Mouse (Mus musculus) olfactory bulb, adult 2 months (tissue): ENCODE measurements around the gene Ifna4. TPM values are rescaled to one million over a fixed set of nuclear protein-coding genes. Genes with fewer than 3 reads are reported as not detected.

Experiments used
- H3K27ac ChIP-seq: fragments of 200-500 bp; 2 replicates; pipeline ENCODE4 v1.5.1; 2012; ENCODE audit warnings: low read depth, low read length; ENCODE audit not compliant: insufficient read depth
- H3K4me1 ChIP-seq: fragments of 200-500 bp; 2 replicates; pipeline ENCODE4 v1.6.1; 2012; ENCODE audit warnings: low read length; ENCODE audit not compliant: control insufficient read depth, insufficient read depth
- H3K4me3 ChIP-seq: fragments of 200-500 bp; 2 replicates; pipeline ENCODE4 v1.5.1; 2012; ENCODE audit warnings: mild to moderate bottlenecking, low read depth, low read length, moderate library complexity; ENCODE audit not compliant: insufficient read depth
- CTCF ChIP-seq: fragments of 200-500 bp; IDR thresholded peaks from 2 replicates; pipeline ENCODE4 v1.5.1; 2012; ENCODE audit warnings: low read depth, mild to moderate bottlenecking, low read length, moderate library complexity; ENCODE audit not compliant: insufficient read depth
- POLR2A ChIP-seq: fragments of 200-500 bp; IDR thresholded peaks from 2 replicates; pipeline ENCODE4 v1.6.1; 2012; ENCODE audit warnings: mild to moderate bottlenecking, low read depth, low read length, moderate library complexity; ENCODE audit not compliant: insufficient read depth
- whole genome bisulfite sequencing: fragments of 180-500 bp; shearing (Covaris S2); methylation state at CpG from one replicate; pipeline ENCODE4 v1.1.7; 2018; 5-methylcytosine and 5-hydroxymethylcytosine counted together
- polyA plus RNA-seq: library from polyadenylated mRNA; stranded (reverse); fragments of >200 nt; gene quantifications from 2 replicates; pipeline ENCODE4 v1.2.4, GENCODE M21; 2012; ENCODE audit warnings: low replicate concordance; ENCODE audit not compliant: missing spikeins, insufficient read depth, insufficient read length

Gene Ifna4
- polyA plus RNA-seq, 1 experiment, result not detected

DNA sequence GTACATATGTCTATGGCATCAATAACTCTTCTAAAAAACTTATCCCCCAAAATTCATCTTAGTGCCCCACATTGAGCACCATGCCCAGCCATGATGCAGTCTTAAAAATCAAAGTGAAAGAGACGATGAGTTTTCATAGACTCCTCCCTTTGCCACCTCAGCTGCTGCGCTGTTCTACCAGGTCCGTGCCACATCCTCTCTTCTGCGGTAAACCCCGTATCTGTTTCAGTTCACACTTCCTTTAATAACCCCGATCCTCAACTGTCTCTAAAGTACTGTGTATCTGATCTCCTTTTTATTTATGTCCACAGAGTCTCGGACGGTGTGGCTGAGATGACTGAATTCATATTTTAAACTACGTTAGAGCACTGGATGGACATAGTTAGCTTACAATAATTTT, 22.9 kb downstream of the Ifna4 start:
- Histone ChIP-seq H3K4me1 (peaks cover 4% of the 10 kb centered on the region; the same call in 1 of the 2 replicates), H3K4me3 (no peak overlapping the region), H3K27ac (no peak overlapping the region)
- TF ChIP-seq CTCF (no peak), POLR2A (no peak)
- 81% methylated on average over 9 of the region's 9 CpGs for whole genome bisulfite sequencing

DNA sequence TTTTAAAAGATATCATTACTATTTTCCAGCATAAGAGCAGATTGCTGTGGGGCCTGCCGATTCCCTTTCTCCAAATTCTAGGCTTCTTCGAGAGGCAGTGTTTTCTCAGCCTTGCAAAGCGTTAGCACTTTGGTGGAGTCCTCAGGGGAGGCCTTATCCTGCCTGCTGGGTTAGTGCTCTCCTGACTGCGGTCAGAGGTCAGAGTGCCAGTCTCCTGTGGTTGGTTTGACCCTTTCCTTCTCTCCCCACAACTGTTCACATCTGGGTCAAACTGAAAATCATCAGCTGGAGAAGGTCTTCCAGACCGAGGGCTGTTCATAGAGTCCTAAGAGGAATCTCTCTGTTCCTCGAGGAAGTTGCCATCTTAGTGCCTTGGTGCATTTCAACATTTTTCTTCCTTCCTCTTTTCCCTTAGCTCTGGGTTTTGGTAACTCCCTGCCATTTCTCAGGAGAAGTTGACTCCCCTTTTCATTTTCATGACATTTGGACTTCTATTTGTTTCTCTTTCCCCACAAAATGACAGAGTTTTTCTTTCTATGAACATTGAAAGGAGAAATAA, 23.4 kb downstream of the Ifna4 start:
- 72% methylated on average over 6 of the region's 6 CpGs for WGBS
- TF ChIP-seq CTCF, result no peak

DNA sequence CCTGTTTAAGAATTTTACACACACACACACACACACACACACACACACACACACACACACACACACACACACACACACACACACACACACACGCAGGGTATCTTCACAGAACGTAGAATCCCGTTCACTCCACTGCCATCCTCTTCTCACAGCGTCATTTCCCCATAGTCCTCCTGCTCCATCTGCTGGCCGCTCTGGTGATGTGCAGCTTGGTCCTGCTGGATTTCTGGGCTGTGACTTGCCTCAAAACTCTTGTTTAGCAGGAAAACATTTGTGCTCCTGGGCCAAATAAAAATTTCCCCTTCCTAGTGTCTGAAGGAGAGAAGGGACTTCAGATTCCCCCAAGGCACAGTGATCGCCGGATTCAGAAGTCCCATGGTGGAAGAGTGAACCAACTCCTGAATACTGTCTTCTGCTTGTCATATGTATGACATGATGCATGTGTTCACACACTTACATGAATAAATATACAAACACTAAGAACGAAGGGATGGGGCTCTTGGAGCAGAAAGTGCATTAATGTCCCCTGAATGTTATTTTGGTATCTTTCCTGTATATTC, 25.8 kb downstream of the Ifna4 start:
- Histone ChIP-seq H3K4me3 (no peak overlapping the region; the same call in 1 of the 2 replicates), H3K27ac (no peak overlapping the region), H3K4me1 (peaks cover 4% of the 10 kb centered on the region; the same call in 1 of the 2 replicates)
- TF ChIP-seq POLR2A (no peak), CTCF (peak; percentile 89)
- under 1% methylated on average over 8 of the region's 8 CpGs for WGBS

More for the DNA sequence above, 23.4 kb downstream of the Ifna4 start:
- peaks cover 4% of the 10 kb centered on the region; the same call in 1 of the 2 replicates for H3K4me1 ChIP-seq
- no peak overlapping the region for H3K4me3 ChIP-seq
- no peak overlapping the region for H3K27ac ChIP-seq

DNA sequence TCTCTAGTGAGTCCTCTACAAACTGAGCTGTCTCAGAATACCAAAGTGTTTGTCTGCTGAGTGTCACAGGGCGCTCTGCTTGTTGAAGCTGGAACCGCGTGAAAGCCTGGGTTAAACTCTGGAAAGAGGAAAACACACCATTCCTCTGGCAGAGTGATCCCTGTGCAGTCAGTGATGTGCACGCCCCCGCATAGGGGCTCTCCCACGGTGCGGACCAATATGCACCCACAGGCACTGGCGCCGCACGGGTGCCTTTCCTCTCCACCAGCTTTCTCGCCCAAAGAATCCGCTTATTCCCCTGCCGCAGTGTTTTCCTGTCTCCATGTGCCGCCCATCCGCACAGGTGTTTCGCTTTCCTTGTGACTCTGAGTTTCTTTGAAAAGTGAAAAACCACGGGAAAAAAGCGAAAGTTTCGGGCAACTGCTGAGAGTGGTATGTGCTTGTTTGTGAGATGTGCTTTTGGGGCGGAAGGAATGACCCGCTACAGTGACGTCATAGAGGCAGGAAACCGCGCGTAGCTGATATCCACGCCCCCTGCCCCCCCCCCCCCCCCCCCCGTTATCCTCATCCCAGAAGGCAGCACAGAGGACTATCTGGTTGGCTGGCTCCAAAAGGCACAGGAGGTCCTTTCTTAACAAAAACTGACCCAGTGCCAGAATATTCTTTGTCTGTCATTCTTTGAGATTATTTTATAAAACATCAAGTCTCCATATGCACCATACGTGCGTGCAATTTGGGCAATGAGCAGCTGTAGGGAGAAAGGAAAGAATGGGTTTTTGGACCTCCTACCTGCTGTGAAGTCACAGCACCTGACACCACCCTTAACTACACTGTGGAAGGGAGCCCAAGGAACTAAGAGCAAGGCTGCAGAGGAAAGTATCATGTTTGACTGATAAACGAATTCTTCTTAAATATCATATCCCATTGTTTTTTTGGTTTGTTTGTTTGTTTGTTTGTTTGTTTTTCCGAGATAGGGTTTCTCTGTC, 26.6 kb downstream of the Ifna4 start:
- H3K4me3 ChIP-seq, result peak overlapping the region; percentile 58
- H3K4me1 ChIP-seq, result peaks cover 4% of the 10 kb centered on the region; the same call in 1 of the 2 replicates
- 7% methylated on average over 31 of the region's 31 CpGs for WGBS

DNA sequence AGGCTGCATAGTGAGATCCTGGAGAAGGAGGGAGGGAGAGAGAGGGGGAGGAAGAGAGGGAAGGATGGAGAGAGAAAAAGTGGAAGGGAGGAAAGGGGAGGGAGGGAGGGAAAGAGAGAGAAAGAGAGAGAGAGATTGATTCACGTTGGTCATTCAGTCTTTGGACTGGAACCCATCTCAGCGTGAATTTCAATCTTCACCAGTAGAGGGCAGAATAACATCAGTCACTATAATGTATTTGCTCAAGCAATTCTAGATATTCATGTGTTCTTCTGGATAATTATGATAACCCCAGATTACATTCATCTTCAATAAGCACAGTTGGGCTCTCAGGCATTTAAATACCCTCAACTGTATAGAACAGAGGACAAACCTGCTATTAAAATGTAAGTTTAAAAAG, 31.0 kb downstream of the Ifna4 start:
- TF ChIP-seq CTCF (no peak), POLR2A (no peak)
- Histone ChIP-seq H3K4me1 (peaks cover 4% of the 10 kb centered on the region; the same call in 1 of the 2 replicates), H3K27ac (no peak overlapping the region), H3K4me3 (no peak overlapping the region)
- 0% methylated on average over 2 of the region's 2 CpGs for WGBS

More for the DNA sequence above, 26.6 kb downstream of the Ifna4 start:
- TF ChIP-seq CTCF, result no peak
- no peak for TF ChIP-seq POLR2A
- H3K27ac ChIP-seq, result no peak overlapping the region

DNA sequence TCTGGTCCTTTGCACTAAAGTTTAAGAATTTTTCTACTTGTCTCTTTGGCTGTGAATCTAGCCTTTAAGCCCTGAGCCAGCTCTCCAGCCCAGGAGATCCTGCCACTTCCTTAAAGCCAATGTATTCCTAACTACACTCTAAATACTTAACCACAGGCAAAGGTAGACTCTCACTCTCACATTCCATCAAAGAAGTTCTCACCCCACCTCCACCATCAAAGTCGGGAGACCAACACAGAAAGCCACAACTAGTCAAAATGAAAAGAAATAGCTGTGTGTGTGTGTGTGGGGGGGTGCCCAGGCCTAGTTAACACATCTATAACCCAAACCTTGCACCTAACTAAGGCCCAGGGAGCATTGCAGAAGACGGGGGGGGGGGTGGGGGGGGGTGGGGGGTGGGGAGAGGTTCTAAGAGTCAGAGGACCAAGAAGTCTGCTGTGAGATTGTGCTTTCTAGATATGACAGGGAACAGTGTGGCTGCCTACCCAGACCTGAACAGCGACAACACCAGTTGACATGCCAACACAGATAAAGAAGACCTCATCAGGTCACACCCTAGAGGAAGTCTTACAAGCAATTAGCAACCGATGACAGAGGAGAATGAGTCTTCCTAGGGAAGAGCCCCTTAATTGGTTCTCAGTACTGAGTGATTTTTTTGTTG, 33.9 kb downstream of the Ifna4 start:
- whole genome bisulfite sequencing, result 67% methylated on average over 4 of the region's 4 CpGs
- no peak for TF ChIP-seq POLR2A
- TF ChIP-seq CTCF, result no peak
- Histone ChIP-seq H3K4me1 (0 out of 2 replicates have a peak, but pooled peaks cover 2% of the 10 kb centered on the region), H3K4me3 (no peak overlapping the region), H3K27ac (no peak overlapping the region)

DNA sequence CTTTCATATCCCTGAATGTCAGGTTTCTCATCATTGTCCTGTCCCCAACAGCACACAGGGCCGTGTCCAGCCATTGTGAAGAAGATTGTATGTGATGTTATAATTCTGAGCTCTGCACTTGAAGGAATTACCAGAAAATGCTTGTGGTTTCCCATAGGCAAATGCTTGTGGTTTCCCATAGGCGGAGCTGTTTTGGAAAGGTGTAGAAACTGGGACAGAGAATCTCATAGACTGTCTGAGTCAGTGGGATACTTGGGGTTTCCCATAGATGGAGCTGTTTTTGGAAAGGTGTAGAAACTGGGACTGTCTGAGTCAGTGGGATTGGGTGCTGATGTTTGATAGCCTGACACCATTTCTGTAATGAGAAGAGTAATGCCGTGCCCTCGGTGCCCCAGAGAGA, 34.9 kb downstream of the Ifna4 start:
- Histone ChIP-seq H3K27ac (no peak overlapping the region), H3K4me1 (0 out of 2 replicates have a peak, but pooled peaks cover 2% of the 10 kb centered on the region), H3K4me3 (no peak overlapping the region)
- TF ChIP-seq POLR2A, result no peak
- TF ChIP-seq CTCF, result no peak
- WGBS, result 92% methylated on average over 4 of the region's 4 CpGs

DNA sequence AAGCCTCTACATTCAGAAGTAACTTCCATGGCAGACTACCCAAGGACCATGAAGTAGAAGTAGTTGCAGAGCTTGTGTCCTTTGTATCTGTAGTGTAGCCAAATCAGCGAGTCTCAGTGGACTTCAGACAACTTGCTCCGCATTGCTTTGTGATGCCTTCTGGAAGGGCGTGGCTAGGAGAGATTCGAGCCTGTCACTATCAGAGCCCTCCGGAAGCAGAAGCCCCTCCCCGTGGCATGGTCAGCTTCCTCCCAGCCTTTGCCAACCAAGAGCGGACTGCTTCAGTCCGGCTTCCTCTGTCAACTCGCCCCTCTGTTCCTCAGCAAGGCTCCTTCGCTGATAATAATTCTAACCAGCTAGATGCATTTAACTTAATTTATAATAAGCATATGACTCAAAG, 36.6 kb downstream of the Ifna4 start:
- WGBS, result 49% methylated on average over 10 of the region's 10 CpGs
- Histone ChIP-seq H3K4me3 (no peak overlapping the region), H3K27ac (no peak overlapping the region), H3K4me1 (0 out of 2 replicates have a peak, but pooled peaks cover 2% of the 10 kb centered on the region)
- TF ChIP-seq CTCF (no peak), POLR2A (no peak)
